Mouse (Mus musculus) cerebellum, adult 2 months (tissue): Measurements from ENCODE around the gene Bicc1. TPM values are rescaled to one million over a fixed set of nuclear protein-coding genes. Genes with fewer than 3 reads are reported as not detected.

Experiments used
- DNase-seq, 2 experiments: peaks; one replicate each; pipeline ENCODE4 v3.0.0; 2021
- H3K27ac ChIP-seq: fragments of 200-500 bp; 2 replicates; pipeline ENCODE4 v1.5.1; 2012; ENCODE audit warnings: low read length, control low read depth, inconsistent platforms; ENCODE audit not compliant: insufficient read depth
- H3K27me3 ChIP-seq: fragments of 200-500 bp; 2 replicates; pipeline ENCODE4 v1.6.1; 2012; ENCODE audit warnings: inconsistent platforms, mild to moderate bottlenecking, low read length, moderate library complexity; ENCODE audit not compliant: control insufficient read depth, insufficient read depth
- H3K4me1 ChIP-seq: fragments of 200-500 bp; 2 replicates; pipeline ENCODE4 v1.6.1; 2011; ENCODE audit warnings: low read length; ENCODE audit not compliant: control insufficient read depth, insufficient read depth
- H3K4me3 ChIP-seq: fragments of 200-500 bp; replicated peaks from 2 replicates; pipeline ENCODE3; 2011; ENCODE audit warnings: mild to moderate bottlenecking, low read depth, low read length, control low read depth; ENCODE audit not compliant: insufficient read depth
- CTCF ChIP-seq: fragments of 200-500 bp; IDR thresholded peaks from 2 replicates; pipeline ENCODE4 v1.5.1; 2011; ENCODE audit warnings: low read depth, mild to moderate bottlenecking, control low read depth, low read length, moderate library complexity, borderline replicate concordance; ENCODE audit not compliant: insufficient read depth
- POLR2A ChIP-seq: fragments of 200-500 bp; IDR thresholded peaks from 2 replicates; pipeline ENCODE4 v1.6.1; 2011; ENCODE audit warnings: low read length, control low read depth, borderline replicate concordance; ENCODE audit not compliant: insufficient read depth
- WGBS: fragments of 180-500 bp; shearing (Covaris S2); methylation state at CpG from one replicate; pipeline ENCODE4 v1.1.7; 2018; 5-methylcytosine and 5-hydroxymethylcytosine counted together
- polyA plus RNA-seq: library from polyadenylated mRNA; depleted of rRNA; stranded (reverse); fragments of >200 nt; gene quantifications from 2 replicates; pipeline ENCODE4 v1.2.3, GENCODE M21; 2012

Gene Bicc1
- polyA plus RNA-seq, 1 experiment = 2.6 TPM

GRCm38 (mm10) chr10:71007956-71008355 is 151.5 kb downstream of the Bicc1 start:
- H3K4me1 ChIP-seq = no peaks in the 10 kb centered on the region
- no peak overlapping the region for H3K4me3 ChIP-seq
- TF ChIP-seq CTCF (no peak), POLR2A (no peak)
- 83% methylated on average over 9 of the region's 9 CpGs for WGBS
- no peaks in the 10 kb centered on the region for H3K27me3 ChIP-seq
- no peak overlapping the region for H3K27ac ChIP-seq
- DNase-seq = no peak

GRCm38 (mm10) chr10:71007516-71007915 is 152.0 kb downstream of the Bicc1 start:
- H3K27me3 ChIP-seq = no peaks in the 10 kb centered on the region
- TF ChIP-seq POLR2A (no peak), CTCF (no peak)
- no peak for DNase-seq
- H3K27ac ChIP-seq = no peak overlapping the region
- H3K4me1 ChIP-seq = no peaks in the 10 kb centered on the region
- H3K4me3 ChIP-seq = no peak overlapping the region
- WGBS = 94% methylated on average over 5 of the region's 5 CpGs

GRCm38 (mm10) chr10:71007001-71007400 is 152.5 kb downstream of the Bicc1 start:
- no peak for TF ChIP-seq CTCF
- TF ChIP-seq POLR2A = no peak

GRCm38 (mm10) chr10:71002871-71003270 is 156.6 kb downstream of the Bicc1 start:
- WGBS = 76% methylated on average over 2 of the region's 2 CpGs
- TF ChIP-seq POLR2A (no peak), CTCF (no peak)
- Histone ChIP-seq H3K27me3 (no peaks in the 10 kb centered on the region), H3K4me1 (no peaks in the 10 kb centered on the region), H3K27ac (no peak overlapping the region), H3K4me3 (no peak overlapping the region)
- DNase-seq = no peak

More at GRCm38 (mm10) chr10:71007001-71007400, 152.5 kb downstream of the Bicc1 start:
- WGBS = 95% methylated on average over 3 of the region's 3 CpGs
- Histone ChIP-seq H3K27me3 (no peaks in the 10 kb centered on the region), H3K4me1 (no peaks in the 10 kb centered on the region), H3K4me3 (no peak overlapping the region), H3K27ac (no peak overlapping the region)
- no peak for DNase-seq

- WGBS = 95% methylated on average over 4 of the region's 4 CpGs
- no peaks in the 10 kb centered on the region for H3K4me1 ChIP-seq
- H3K4me3 ChIP-seq = no peak overlapping the region
- no peak for TF ChIP-seq CTCF
- H3K27me3 ChIP-seq = no peaks in the 10 kb centered on the region
- no peak for DNase-seq
- no peak overlapping the region for H3K27ac ChIP-seq
Observed at GRCm38 (mm10) chr10:71002186-71002585, 157.3 kb downstream of the Bicc1 start.

GRCm38 (mm10) chr10:70998136-70998535 is 161.4 kb downstream of the Bicc1 start:
- WGBS = 52% methylated on average over 4 of the region's 4 CpGs
- DNase-seq = peak in 1 of 2 experiments; percentile 1
- Histone ChIP-seq H3K27ac (no peak overlapping the region), H3K4me3 (no peak overlapping the region), H3K4me1 (no peaks in the 10 kb centered on the region), H3K27me3 (no peaks in the 10 kb centered on the region)
- TF ChIP-seq CTCF (peak; percentile 41; the same call in 1 of the 2 replicates), POLR2A (no peak)

GRCm38 (mm10) chr10:70996051-70996450 is 163.4 kb downstream of the Bicc1 start:
- DNase-seq = no peak
- TF ChIP-seq POLR2A (no peak), CTCF (no peak)
- WGBS = 97% methylated on average over 9 of the region's 9 CpGs

GRCm38 (mm10) chr10:70994135-70994497 is 165.4 kb downstream of the Bicc1 start:
- no peak overlapping the region for H3K4me3 ChIP-seq
- no peak overlapping the region for H3K27ac ChIP-seq
- no peaks in the 10 kb centered on the region for H3K27me3 ChIP-seq
- no peak for DNase-seq
- no peak for TF ChIP-seq CTCF
- no peak for TF ChIP-seq POLR2A
- WGBS = 89% methylated on average over 2 of the region's 2 CpGs
- no peaks in the 10 kb centered on the region for H3K4me1 ChIP-seq

More at GRCm38 (mm10) chr10:70996051-70996450, 163.4 kb downstream of the Bicc1 start:
- no peaks in the 10 kb centered on the region for H3K27me3 ChIP-seq
- no peak overlapping the region for H3K4me3 ChIP-seq
- H3K4me1 ChIP-seq = no peaks in the 10 kb centered on the region
- no peak overlapping the region for H3K27ac ChIP-seq
